Mouse (Mus musculus) ES-E14 (cell line): ENCODE measurements at regions not wholly inside any gene's neighbourhood (a gene's known extent, or its start where the extent isn't known, plus 50 kb on each side); places are given as distances from the start of the nearest gene placed in this dataset.
A peak's percentile ranks its signal among the peaks of the same experiment; 100 is the strongest.
"Not testable (repeated sequence)": the region's sequence is repeated elsewhere in the genome, so short reads cannot be mapped to it uniquely, and the experiment has no call there.

ENCODE experiments used
- DNase-seq: peaks from one replicate; pipeline ENCODE4 v3.0.0-alpha.2; 2013; ENCODE audit warnings: low read depth, low spot score
- H3K27ac ChIP-seq: 2 replicates; pipeline ENCODE4 v1.5.1; 2012; ENCODE audit warnings: low read depth, mild to moderate bottlenecking, low read length, moderate library complexity, mixed read lengths; ENCODE audit not compliant: poor library complexity, insufficient read depth, severe bottlenecking
- H3K36me3 ChIP-seq: 2 replicates; pipeline ENCODE4 v1.6.1; 2012; ENCODE audit warnings: mild to moderate bottlenecking, low read length, moderate library complexity, mixed read lengths; ENCODE audit not compliant: control insufficient read depth, poor library complexity, insufficient read depth, severe bottlenecking
- H3K4me1 ChIP-seq, 2 experiments: fragments of 150-350 bp in 1 of 2; sonication (generic) in 1 of 2; 2 replicates each; pipeline ENCODE4 v1.6.1; 2012; ENCODE audit warnings: low read length in 2 of 2, mild to moderate bottlenecking in 1 of 2, mixed read lengths in 1 of 2; ENCODE audit not compliant: control insufficient read depth in 2 of 2, insufficient read depth in 2 of 2, poor library complexity in 1 of 2
- H3K4me3 ChIP-seq, 2 experiments: fragments of 150-350 bp in 1 of 2; sonication (generic) in 1 of 2; 2 replicates each; pipeline ENCODE4 v1.5.1; 2012; ENCODE audit warnings: low read length in 2 of 2, low read depth in 1 of 2, mild to moderate bottlenecking in 1 of 2, mixed read lengths in 1 of 2; ENCODE audit not compliant: insufficient read depth in 1 of 2, poor library complexity in 1 of 2, severe bottlenecking in 1 of 2
- H3K9ac ChIP-seq: 2 replicates; pipeline ENCODE4 v1.6.1; 2012; ENCODE audit warnings: low read depth, mild to moderate bottlenecking, low read length, mixed read lengths; ENCODE audit not compliant: poor library complexity, insufficient read depth, severe bottlenecking
- H3K9me3 ChIP-seq: fragments of 150-350 bp; sonication (generic); 2 replicates; pipeline ENCODE4 v1.6.1; 2012; ENCODE audit warnings: low read depth, mild to moderate bottlenecking, low read length; ENCODE audit not compliant: control insufficient read depth, insufficient read depth
- CHD2 ChIP-seq: IDR thresholded peaks from 2 replicates; pipeline ENCODE4 v1.6.1; 2014; ENCODE audit warnings: mild to moderate bottlenecking, low read depth, low read length, inconsistent platforms
- HCFC1 ChIP-seq: IDR thresholded peaks from 2 replicates; pipeline ENCODE4 v1.6.1; 2012; ENCODE audit warnings: low read length, inconsistent platforms, borderline replicate concordance; ENCODE audit not compliant: insufficient read depth
- MAFK ChIP-seq: IDR thresholded peaks from 2 replicates; pipeline ENCODE4 v1.6.1; 2014; ENCODE audit warnings: mild to moderate bottlenecking, low read depth, low read length, inconsistent platforms; ENCODE audit not compliant: insufficient read depth
- ZC3H11A ChIP-seq: IDR thresholded peaks from 2 replicates; pipeline ENCODE4 v1.6.1; 2012; ENCODE audit warnings: low read depth, mild to moderate bottlenecking, inconsistent platforms, low read length, borderline replicate concordance
- ZNF384 ChIP-seq: IDR thresholded peaks from 2 replicates; pipeline ENCODE4 v1.6.1; 2012; ENCODE audit warnings: low read depth, low read length, inconsistent platforms
- in situ Hi-C, 2 experiments: fragments of 600-800 bp; cut with MboI; formaldehyde crosslinking; loops; one replicate each; pipeline ENCODE4 v1.15.1; 2025; ENCODE audit warnings: low sequenced_read_pairs in 2 of 2, inconsistent platforms in 1 of 2; ENCODE audit not compliant: unreplicated experiment in 2 of 2

- peak overlapping the region; percentile 92 for H3K27ac ChIP-seq
- H3K4me3 ChIP-seq, H3K4me1 ChIP-seq, H3K36me3 ChIP-seq, H3K9me3 ChIP-seq, in situ Hi-C loops, H3K9ac ChIP-seq: not testable (repeated sequence)
- peak; percentile 28 for TF ChIP-seq CHD2
- DNase-seq: peak; percentile 79
Observed at GRCm38 (mm10) chr9:11441241-11441997, 536.8 kb upstream of the Cntn5 start.

GRCm38 (mm10) chr9:11436443-11437167, 532.0 kb upstream of the Cntn5 start:
- Histone ChIP-seq H3K4me3 (no peak overlapping the region), H3K9me3 (no peaks in the 10 kb centered on the region), H3K4me1 (peaks cover 4 to 8% of the 10 kb centered on the region in 2 experiments; a peak in 2 of 4 replicates), H3K36me3 (no peaks in the 10 kb centered on the region), H3K27ac (no peak overlapping the region), H3K9ac (no peak overlapping the region)
- TF ChIP-seq ZNF384 (no peak), CHD2 (no peak), HCFC1 (no peak), ZC3H11A (no peak), MAFK (no peak)
- no peak for DNase-seq
- in situ Hi-C loops: no loop called here

GRCm38 (mm10) chr9:11436014-11436413, 531.4 kb upstream of the Cntn5 start:
- Histone ChIP-seq H3K36me3 (no peaks in the 10 kb centered on the region), H3K9ac (no peak overlapping the region), H3K4me3 (no peak overlapping the region), H3K27ac (no peak overlapping the region), H3K9me3 (no peaks in the 10 kb centered on the region), H3K4me1 (peaks cover 4 to 8% of the 10 kb centered on the region in 2 experiments; a peak in 2 of 4 replicates)
- no peak for DNase-seq
- TF ChIP-seq ZC3H11A (no peak), MAFK (no peak), ZNF384 (no peak), CHD2 (no peak), HCFC1 (no peak)
- in situ Hi-C loops: no loop called here

GRCm38 (mm10) chr9:11435019-11435418, 530.4 kb upstream of the Cntn5 start:
- Histone ChIP-seq H3K9me3 (no peaks in the 10 kb centered on the region), H3K4me3 (no peak overlapping the region), H3K9ac (no peak overlapping the region), H3K27ac (no peak overlapping the region), H3K4me1 (no peaks in the 10 kb centered on the region), H3K36me3 (no peaks in the 10 kb centered on the region)
- in situ Hi-C loops: no loop called here
- TF ChIP-seq ZC3H11A (peak; percentile 74), MAFK (no peak)
- peak; percentile 43 for DNase-seq

GRCm38 (mm10) chr9:11426473-11426872, 521.9 kb upstream of the Cntn5 start:
- no peak overlapping the region for H3K4me3 ChIP-seq
- TF ChIP-seq HCFC1: no peak
- TF ChIP-seq CHD2: no peak
- TF ChIP-seq MAFK: no peak
- no peak for TF ChIP-seq ZNF384
- TF ChIP-seq ZC3H11A: no peak
- no peak overlapping the region for H3K9ac ChIP-seq

More at GRCm38 (mm10) chr9:11426473-11426872, 521.9 kb upstream of the Cntn5 start:
- Histone ChIP-seq H3K4me1 (no peaks in the 10 kb centered on the region), H3K9me3 (no peaks in the 10 kb centered on the region), H3K27ac (no peak overlapping the region), H3K36me3 (no peaks in the 10 kb centered on the region)
- in situ Hi-C loops: no loop called here
- no peak for DNase-seq
